Mouse (Mus musculus) kidney, postnatal 0 days (tissue): ENCODE results near the gene Fzr1. TPM values are rescaled to one million over a fixed set of nuclear protein-coding genes. Genes with fewer than 3 reads are reported as not detected.

ENCODE experiments used
- ATAC-seq: fragments of 200-750 bp; cut with Nextera tagmentation; replicated peaks from 2 replicates; pipeline ENCODE4 v1.8.0; 2017; ENCODE audit warnings: low read depth, moderate number of reproducible peaks, moderate TSS enrichment, moderate library complexity; ENCODE audit not compliant: low FRiP score
- DNase-seq: peaks from one replicate; pipeline ENCODE4 v3.0.0-alpha.2; 2016; ENCODE audit warnings: low spot score
- H3K27ac ChIP-seq: fragments of 300-500 bp; sonication (generic); 2 replicates; pipeline ENCODE4 v1.5.1; 2014; ENCODE audit warnings: mild to moderate bottlenecking
- H3K27me3 ChIP-seq: fragments of 300-500 bp; sonication (generic); 2 replicates; pipeline ENCODE4 v1.6.1; 2014; ENCODE audit warnings: low read length, mixed read lengths; ENCODE audit not compliant: insufficient read depth
- H3K36me3 ChIP-seq: fragments of 300-500 bp; sonication (generic); 2 replicates; pipeline ENCODE4 v1.6.1; 2014; ENCODE audit warnings: low read length, mixed read lengths; ENCODE audit not compliant: insufficient read depth
- H3K4me1 ChIP-seq: fragments of 300-500 bp; sonication (generic); replicated peaks from 2 replicates; pipeline ENCODE4 v1.6.1; 2014; ENCODE audit warnings: antibody characterized with exemption, low read length, mixed read lengths; ENCODE audit not compliant: insufficient read depth
- H3K4me2 ChIP-seq: fragments of 300-500 bp; sonication (generic); 2 replicates; pipeline ENCODE4 v1.6.1; 2014; ENCODE audit warnings: mild to moderate bottlenecking, low read length, moderate library complexity, mixed read lengths
- H3K4me3 ChIP-seq: fragments of 300-500 bp; sonication (generic); replicated peaks from 2 replicates; pipeline ENCODE4 v1.5.1; 2014; ENCODE audit warnings: low read depth, low read length
- H3K9ac ChIP-seq: fragments of 300-500 bp; sonication (generic); 2 replicates; pipeline ENCODE4 v1.6.1; 2014; ENCODE audit warnings: low read depth, low read length
- H3K9me3 ChIP-seq: fragments of 300-500 bp; sonication (generic); replicated peaks from 2 replicates; pipeline ENCODE4 v1.6.1; 2016; ENCODE audit warnings: low read length, inconsistent platforms, mixed read lengths
- CTCF ChIP-seq: IDR thresholded peaks from 2 replicates; pipeline ENCODE4 v1.5.1; 2016; ENCODE audit warnings: antibody characterized with exemption, low read depth, mild to moderate bottlenecking, moderate library complexity
- WGBS: fragments of 180-500 bp; shearing (Covaris S2); extraction: QIAGEN DNeasy Blood & Tissue Kit; methylation state at CpG from one replicate; pipeline ENCODE4 v1.1.7; 2014; 5-methylcytosine and 5-hydroxymethylcytosine counted together
- polyA plus RNA-seq: library from polyadenylated mRNA; unstranded; fragments of >200 nt; fragmentation: Nextera tagmentation; extraction: Ambion mirVana; gene quantifications from 2 replicates; pipeline ENCODE4 v1.2.1, GENCODE M21; 2015

Fzr1 gene
- polyA plus RNA-seq, 1 experiment from 2014 or later, result 70.6 TPM

- Histone ChIP-seq H3K9ac (no peak overlapping the region), H3K36me3 (peaks cover 52% of the 10 kb centered on the region), H3K4me2 (no peak overlapping the region), H3K4me3 (no peak overlapping the region), H3K27me3 (no peaks in the 10 kb centered on the region), H3K27ac (peak overlapping the region; percentile 86), H3K9me3 (no peaks in the 10 kb centered on the region), H3K4me1 (peaks cover 38% of the 10 kb centered on the region)
- DNase-seq (no peak), ATAC-seq (no peak)
- 67% methylated on average over 10 of the region's 10 CpGs for WGBS
- TF ChIP-seq CTCF, result no peak
Measured at GRCm38 (mm10) chr10:81403511-81403910, 25.2 kb upstream of the Fzr1 start.

DNA sequence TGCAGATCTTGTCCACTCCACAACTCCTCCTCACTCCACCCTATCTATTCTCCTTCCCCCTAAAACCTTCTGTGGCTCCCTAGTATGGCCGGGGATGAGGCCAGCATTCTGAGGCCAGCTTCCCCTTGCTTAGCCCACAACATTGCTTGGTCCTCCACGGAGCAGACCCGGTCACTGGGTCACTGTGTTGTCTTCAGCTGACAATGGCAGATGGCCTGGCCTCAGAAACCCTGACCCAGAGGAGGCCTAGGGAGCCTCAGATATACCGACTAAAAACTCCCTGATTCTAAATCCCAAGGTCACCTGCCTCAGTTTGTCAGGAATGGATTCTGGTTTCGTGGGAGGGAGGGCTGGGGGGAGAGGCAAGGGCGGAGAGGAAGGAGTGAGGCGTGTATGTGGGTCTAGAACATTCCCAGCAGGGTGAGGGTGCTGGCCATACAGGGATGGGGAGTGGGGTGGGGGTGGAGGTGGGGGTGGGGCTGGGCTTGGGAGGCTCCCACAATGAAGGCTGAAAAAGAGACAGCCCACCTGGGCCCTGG lies 24.0 kb upstream of the Fzr1 start:
- WGBS, result 30% methylated on average over 7 of the region's 7 CpGs

GRCm38 (mm10) chr10:81401521-81402226 lies 23.4 kb upstream of the Fzr1 start:
- Histone ChIP-seq H3K9me3 (no peaks in the 10 kb centered on the region), H3K36me3 (peaks cover 45% of the 10 kb centered on the region), H3K9ac (no peak overlapping the region; the same call in 1 of the 2 replicates), H3K27me3 (no peaks in the 10 kb centered on the region), H3K4me1 (peaks cover 29% of the 10 kb centered on the region), H3K4me2 (peak overlapping the region; percentile 30), H3K4me3 (no peak overlapping the region), H3K27ac (peak overlapping the region; percentile 86)
- no peak for TF ChIP-seq CTCF
- ATAC-seq, result peak; percentile 58
- 12% methylated on average over 16 of the region's 18 CpGs for WGBS
- DNase-seq, result peak; percentile 89

More for the DNA sequence above, 24.0 kb upstream of the Fzr1 start:
- Histone ChIP-seq H3K9me3 (no peaks in the 10 kb centered on the region), H3K4me3 (no peak overlapping the region), H3K36me3 (peaks cover 51% of the 10 kb centered on the region), H3K27me3 (no peaks in the 10 kb centered on the region), H3K27ac (peak overlapping the region; percentile 86), H3K4me2 (peak overlapping the region; percentile 30), H3K4me1 (peaks cover 29% of the 10 kb centered on the region), H3K9ac (no peak overlapping the region)
- no peak for DNase-seq
- ATAC-seq, result no peak
- no peak for TF ChIP-seq CTCF

DNA sequence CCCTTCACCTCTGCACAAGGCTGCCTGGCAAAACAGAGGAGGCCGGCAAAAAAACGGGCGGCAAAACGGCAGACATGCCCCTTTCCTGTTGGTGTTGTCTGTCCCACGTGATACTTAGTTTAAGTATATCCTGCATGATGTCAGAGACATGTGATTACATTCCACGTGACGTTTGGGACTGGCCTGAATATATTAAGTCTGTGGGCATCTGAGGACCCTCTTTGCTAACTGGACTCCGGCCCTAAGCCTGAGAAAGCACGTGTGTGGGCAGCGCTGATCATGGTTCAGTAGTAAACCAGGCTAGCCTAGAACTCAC lies 22.8 kb upstream of the Fzr1 start:
- no peak overlapping the region for H3K4me2 ChIP-seq

GRCm38 (mm10) chr10:81400371-81401204 lies 22.3 kb upstream of the Fzr1 start:
- no peaks in the 10 kb centered on the region for H3K9me3 ChIP-seq
- H3K27me3 ChIP-seq, result no peaks in the 10 kb centered on the region
- no peak overlapping the region for H3K4me3 ChIP-seq
- ATAC-seq (no peak), DNase-seq (no peak)
- H3K4me1 ChIP-seq, result peaks cover 29% of the 10 kb centered on the region
- TF ChIP-seq CTCF, result no peak
- H3K36me3 ChIP-seq, result peaks cover 35% of the 10 kb centered on the region
- H3K9ac ChIP-seq, result no peak overlapping the region
- H3K4me2 ChIP-seq, result no peak overlapping the region
- 75% methylated on average over 22 of the region's 22 CpGs for WGBS
- H3K27ac ChIP-seq, result no peak overlapping the region; the same call in 1 of the 2 replicates

More for the DNA sequence above, 22.8 kb upstream of the Fzr1 start:
- H3K9me3 ChIP-seq, result no peaks in the 10 kb centered on the region
- H3K27me3 ChIP-seq, result no peaks in the 10 kb centered on the region
- WGBS, result 34% methylated on average over 10 of the region's 10 CpGs
- no peak overlapping the region for H3K4me3 ChIP-seq
- peak overlapping the region; percentile 86 for H3K27ac ChIP-seq
- H3K4me1 ChIP-seq, result peaks cover 29% of the 10 kb centered on the region
- DNase-seq (peak; percentile 57), ATAC-seq (no peak)
- no peak for TF ChIP-seq CTCF
- no peak overlapping the region for H3K9ac ChIP-seq
- H3K36me3 ChIP-seq, result peaks cover 41% of the 10 kb centered on the region

GRCm38 (mm10) chr10:81399798-81400308 lies 21.5 kb upstream of the Fzr1 start:
- no peaks in the 10 kb centered on the region for H3K27me3 ChIP-seq
- peaks cover 29% of the 10 kb centered on the region for H3K4me1 ChIP-seq
- no peak overlapping the region for H3K4me2 ChIP-seq
- peaks cover 31% of the 10 kb centered on the region for H3K36me3 ChIP-seq
- H3K9ac ChIP-seq, result no peak overlapping the region
- DNase-seq (no peak), ATAC-seq (no peak)
- H3K9me3 ChIP-seq, result no peaks in the 10 kb centered on the region
- 83% methylated on average over 18 of the region's 18 CpGs for WGBS
- no peak for TF ChIP-seq CTCF
- no peak overlapping the region for H3K27ac ChIP-seq
- no peak overlapping the region for H3K4me3 ChIP-seq
